Mouse (Mus musculus) liver, adult (tissue): ENCODE data around the gene Crim1.

ENCODE experiments used
- GATA4 ChIP-seq: IDR thresholded peaks from 2 replicates; pipeline ENCODE4 v1.6.1; 2014; ENCODE audit warnings: mild to moderate bottlenecking, low read length; ENCODE audit not compliant: insufficient replicate concordance

Crim1 gene

GRCm38 (mm10) chr17:78199626-78200560, at the start of gene Crim1:
Crim1 (plus strand) TSS chr17:78200248.
- TF ChIP-seq GATA4, result no peak; the same call in 1 of the 2 replicates

- no peak for TF ChIP-seq GATA4
Measured at GRCm38 (mm10) chr17:78151479-78152282, 48.4 kb upstream of the Crim1 start.

- TF ChIP-seq GATA4, result no peak
Measured at GRCm38 (mm10) chr17:78163278-78163677, 36.8 kb upstream of the Crim1 start.

DNA sequence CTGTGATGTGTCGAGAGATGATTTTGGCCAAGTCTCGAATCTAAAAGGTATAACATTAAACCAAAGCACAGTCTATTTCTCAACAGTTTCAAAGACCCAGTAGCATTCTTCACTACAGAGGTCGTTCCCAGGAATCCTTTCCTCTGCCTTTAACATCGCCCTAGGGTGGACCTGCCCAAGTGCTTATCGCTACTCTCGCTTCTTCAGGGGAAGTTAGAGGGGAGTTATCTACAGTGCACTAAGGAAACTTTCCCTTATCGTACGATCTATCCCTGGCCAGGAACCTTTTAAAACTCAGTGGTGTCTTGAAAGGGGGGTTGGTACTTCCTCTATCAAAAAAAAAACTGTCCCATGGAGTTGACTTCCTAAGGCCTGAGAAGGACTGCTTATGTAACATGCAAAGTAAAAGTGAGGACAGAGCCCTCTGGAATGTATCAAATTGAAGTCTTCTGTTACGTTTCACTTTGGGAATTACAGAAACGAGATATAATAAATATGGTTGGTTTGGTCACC, 36.3 kb upstream of the Crim1 start:
- TF ChIP-seq GATA4, result no peak

DNA sequence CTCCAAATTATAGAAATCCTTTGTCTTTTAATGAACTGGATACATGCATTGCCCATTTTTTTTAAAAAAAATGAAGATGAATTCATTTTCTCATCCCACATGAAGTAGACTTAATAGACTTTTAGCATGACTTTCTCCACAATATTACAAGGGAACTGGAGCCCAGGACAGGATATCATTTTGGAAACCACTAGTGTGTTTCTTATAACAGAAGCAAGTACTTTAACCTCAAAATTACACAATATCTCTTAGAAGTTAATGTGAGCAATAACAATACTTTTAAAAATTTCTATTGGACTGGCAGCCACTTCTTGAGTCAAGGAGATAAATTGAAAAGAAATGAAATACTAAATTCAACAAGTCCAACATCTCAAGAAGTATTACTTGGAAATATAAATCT, 34.2 kb upstream of the Crim1 start:
- no peak for TF ChIP-seq GATA4

- TF ChIP-seq GATA4, result no peak
Measured at GRCm38 (mm10) chr17:78166566-78166965, 33.5 kb upstream of the Crim1 start.

DNA sequence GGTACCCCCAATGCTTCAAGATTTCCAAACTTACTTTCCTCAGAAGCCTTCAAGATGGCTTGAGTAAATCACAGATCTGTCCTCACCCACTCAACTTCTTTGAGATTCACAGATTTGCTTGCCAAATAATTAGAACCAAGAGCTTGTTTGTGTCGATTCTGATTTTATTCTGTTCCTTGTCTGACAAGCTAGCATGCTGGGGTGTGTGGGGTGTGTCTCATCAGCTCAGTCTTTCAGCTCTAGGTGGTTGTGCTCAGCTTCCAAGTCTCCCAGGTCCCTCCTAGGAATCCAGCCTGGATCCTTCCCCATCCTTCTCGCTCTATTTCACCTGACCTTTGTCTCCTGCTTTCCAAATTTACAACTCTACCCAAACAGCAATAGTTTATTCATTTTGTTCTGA, 27.7 kb upstream of the Crim1 start:
- TF ChIP-seq GATA4, result no peak

DNA sequence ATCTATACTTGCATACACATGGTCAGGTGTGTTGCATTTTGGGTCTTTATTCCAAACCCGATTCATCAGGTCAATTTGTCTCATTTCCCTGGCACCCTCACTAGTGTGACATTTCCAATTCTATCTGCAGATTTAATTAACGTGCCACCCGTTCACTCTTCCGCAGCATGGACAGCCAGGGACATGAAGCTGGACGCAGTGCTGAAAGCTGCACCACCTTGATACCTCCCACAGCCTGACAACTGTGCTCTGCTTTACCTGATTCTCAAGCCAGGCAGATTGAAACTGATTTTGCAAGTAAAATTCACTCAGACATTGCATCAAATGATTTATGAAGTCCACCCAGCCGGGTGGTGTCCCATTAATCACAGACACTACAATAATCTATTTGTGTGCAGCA, 19.3 kb upstream of the Crim1 start:
- TF ChIP-seq GATA4, result no peak

DNA sequence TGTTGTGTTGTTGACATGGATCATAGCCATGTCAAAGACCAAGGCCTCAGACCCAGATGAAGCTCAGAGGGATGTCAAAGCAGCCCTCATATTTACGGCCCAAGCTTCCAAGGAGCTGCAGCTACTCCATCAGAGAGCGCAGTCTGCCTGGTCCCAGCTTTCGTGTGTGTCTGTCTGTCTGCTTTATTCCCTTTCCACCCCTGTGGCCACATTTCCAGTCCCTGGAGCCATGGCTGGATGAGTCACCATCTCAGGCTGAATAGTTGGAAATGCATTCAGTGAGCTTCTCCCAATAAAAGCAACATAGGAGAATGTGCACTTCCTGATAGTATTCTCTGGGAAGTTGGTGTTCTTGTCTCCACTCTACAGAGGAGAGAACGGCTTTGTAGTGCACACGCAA, 3.9 kb upstream of the Crim1 start:
- TF ChIP-seq GATA4, result no peak

GRCm38 (mm10) chr17:78197111-78197510, 2.9 kb upstream of the Crim1 start:
- TF ChIP-seq GATA4, result no peak

DNA sequence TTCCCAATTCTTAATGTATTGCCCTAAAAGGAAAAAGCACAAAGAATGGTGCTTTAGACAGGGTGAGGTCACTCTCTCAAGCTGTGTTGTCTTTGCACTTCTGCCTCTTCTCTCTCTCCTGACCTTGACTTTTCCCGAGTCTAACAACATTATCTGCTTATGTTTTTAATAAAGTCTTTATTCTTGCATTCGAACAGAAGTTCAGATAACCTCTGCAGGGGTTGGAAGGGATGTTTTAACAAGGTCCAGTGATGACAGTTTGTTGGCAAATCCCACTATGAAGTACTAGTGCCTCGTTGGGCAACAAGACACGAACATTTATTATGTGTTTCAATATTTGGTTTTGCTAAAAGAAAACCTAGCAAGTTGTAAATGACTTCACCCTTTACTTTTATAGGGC, 1.9 kb upstream of the Crim1 start:
- no peak for TF ChIP-seq GATA4

- no peak for TF ChIP-seq GATA4
Measured at GRCm38 (mm10) chr17:78198820-78199219, 1.2 kb upstream of the Crim1 start.

GRCm38 (mm10) chr17:78199231-78199625, 820 bp upstream of the Crim1 start:
- no peak for TF ChIP-seq GATA4

DNA sequence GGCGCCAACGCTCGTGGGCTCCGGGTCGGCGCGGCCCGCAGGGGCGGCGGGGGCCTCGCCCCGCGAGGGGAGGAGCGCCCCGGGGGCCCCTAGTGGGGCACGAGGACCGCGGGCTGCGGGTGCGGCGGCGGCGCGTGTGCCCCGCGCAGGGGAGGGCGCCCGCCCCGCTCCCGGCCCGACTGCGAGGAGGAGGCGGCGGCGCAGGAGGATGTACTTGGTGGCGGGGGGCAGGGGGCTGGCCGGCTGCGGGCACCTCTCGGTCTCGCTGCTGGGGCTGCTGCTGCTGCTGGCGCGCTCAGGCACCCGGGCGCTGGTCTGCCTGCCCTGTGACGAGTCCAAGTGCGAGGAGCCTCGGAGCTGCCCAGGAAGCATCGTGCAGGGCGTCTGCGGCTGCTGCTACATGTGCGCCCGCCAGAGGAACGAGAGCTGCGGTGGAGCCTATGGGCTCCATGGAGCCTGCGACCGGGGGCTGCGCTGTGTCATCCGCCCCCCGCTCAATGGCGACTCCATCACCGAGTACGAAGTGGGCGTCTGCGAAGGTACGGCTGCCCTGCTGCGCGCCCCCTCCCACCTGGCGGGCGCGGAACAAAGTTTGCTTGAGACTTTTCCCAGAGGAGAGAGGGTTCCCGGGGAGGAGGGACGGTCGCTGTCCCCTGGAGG, 643 bp downstream of the Crim1 start:
- no peak for TF ChIP-seq GATA4
